Mouse (Mus musculus): Measurements from ENCODE around the gene Xpo6. TPM values are rescaled to one million over a fixed set of nuclear protein-coding genes. Genes with fewer than 3 reads are reported as not detected.

Xpo6 gene
- polyA plus RNA-seq, 1 experiment from 2014 or later, result 60.8 TPM

- Histone ChIP-seq H3K27ac (replicated peaks; ENCODE audit: low read depth, low read length) (no peak overlapping the region), H3K4me3 (ENCODE audit: low read depth, low read length) (no peak overlapping the region), H3K27me3 (ENCODE audit: control insufficient read depth, insufficient read depth, low read length) (peaks cover 3% of the 10 kb centered on the region; the same call in 1 of the 2 replicates), H3K9me3 (replicated peaks; ENCODE audit: control insufficient read depth, low read length) (no peaks in the 10 kb centered on the region), H3K4me2 (ENCODE audit: low read depth, low read length) (no peak overlapping the region), H3K36me3 (replicated peaks; ENCODE audit: control insufficient read depth, insufficient read depth, low read depth, low read length) (no peaks in the 10 kb centered on the region), H3K4me1 (ENCODE audit: control insufficient read depth, insufficient read depth, low read length) (no peaks in the 10 kb centered on the region), H3K9ac (replicated peaks; ENCODE audit: low read length) (no peak overlapping the region)
- WGBS, result 62% methylated on average over 9 of the region's 9 CpGs
- DNase-seq (ENCODE audit: low spot score) (no peak), ATAC-seq (replicated peaks; ENCODE audit: insufficient number of reproducible peaks, low FRiP score, low TSS enrichment, low read depth) (no peak)
These were observed 125.2 kb downstream of the Xpo6 start for GRCm38 (mm10) chr7:126075058-126075457.

GRCm38 (mm10) chr7:126070321-126070720, 130.0 kb downstream of the Xpo6 start:
- no peak for ATAC-seq (replicated peaks; ENCODE audit: insufficient number of reproducible peaks, low FRiP score, low TSS enrichment, low read depth)
- Histone ChIP-seq H3K27ac (replicated peaks; ENCODE audit: low read depth, low read length) (no peak overlapping the region), H3K27me3 (ENCODE audit: control insufficient read depth, insufficient read depth, low read length) (no peaks in the 10 kb centered on the region), H3K4me1 (ENCODE audit: control insufficient read depth, insufficient read depth, low read length) (no peaks in the 10 kb centered on the region), H3K9me3 (replicated peaks; ENCODE audit: control insufficient read depth, low read length) (no peaks in the 10 kb centered on the region), H3K36me3 (replicated peaks; ENCODE audit: control insufficient read depth, insufficient read depth, low read depth, low read length) (no peaks in the 10 kb centered on the region), H3K4me2 (ENCODE audit: low read depth, low read length) (no peak overlapping the region), H3K4me3 (ENCODE audit: low read depth, low read length) (no peak overlapping the region), H3K9ac (replicated peaks; ENCODE audit: low read length) (no peak overlapping the region)
- 92% methylated on average over 4 of the region's 4 CpGs for WGBS
- no peak for DNase-seq (ENCODE audit: low spot score)

DNA sequence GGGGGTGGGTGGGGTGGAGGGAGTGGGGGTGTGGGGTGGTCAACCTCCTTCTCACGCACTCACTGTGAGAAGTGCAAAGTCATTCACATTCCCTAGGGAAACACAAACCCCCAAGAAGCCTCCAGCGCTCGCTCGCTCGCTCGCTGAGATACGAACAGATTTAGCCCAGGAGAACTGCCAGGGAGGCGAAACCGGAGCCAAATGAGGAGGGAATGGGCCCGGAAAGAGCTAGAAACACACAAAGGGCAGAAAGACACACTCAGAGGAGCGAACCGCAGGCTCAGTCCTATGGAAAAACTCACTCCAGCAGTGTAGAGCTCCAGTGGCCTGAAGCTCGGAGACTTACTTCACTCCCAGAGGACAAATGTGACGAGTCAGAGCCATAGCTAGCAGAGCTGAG, 133.5 kb downstream of the Xpo6 start:
- DNase-seq (ENCODE audit: low spot score), result no peak
- Histone ChIP-seq H3K36me3 (replicated peaks; ENCODE audit: control insufficient read depth, insufficient read depth, low read depth, low read length) (no peaks in the 10 kb centered on the region), H3K4me3 (ENCODE audit: low read depth, low read length) (no peak overlapping the region), H3K27ac (replicated peaks; ENCODE audit: low read depth, low read length) (no peak overlapping the region), H3K4me2 (ENCODE audit: low read depth, low read length) (no peak overlapping the region), H3K9ac (replicated peaks; ENCODE audit: low read length) (no peak overlapping the region), H3K9me3 (replicated peaks; ENCODE audit: control insufficient read depth, low read length) (no peaks in the 10 kb centered on the region), H3K27me3 (ENCODE audit: control insufficient read depth, insufficient read depth, low read length) (no peaks in the 10 kb centered on the region), H3K4me1 (ENCODE audit: control insufficient read depth, insufficient read depth, low read length) (no peaks in the 10 kb centered on the region)
- 62% methylated on average over 14 of the region's 14 CpGs for WGBS
- ATAC-seq (replicated peaks; ENCODE audit: insufficient number of reproducible peaks, low FRiP score, low TSS enrichment, low read depth), result no peak

DNA sequence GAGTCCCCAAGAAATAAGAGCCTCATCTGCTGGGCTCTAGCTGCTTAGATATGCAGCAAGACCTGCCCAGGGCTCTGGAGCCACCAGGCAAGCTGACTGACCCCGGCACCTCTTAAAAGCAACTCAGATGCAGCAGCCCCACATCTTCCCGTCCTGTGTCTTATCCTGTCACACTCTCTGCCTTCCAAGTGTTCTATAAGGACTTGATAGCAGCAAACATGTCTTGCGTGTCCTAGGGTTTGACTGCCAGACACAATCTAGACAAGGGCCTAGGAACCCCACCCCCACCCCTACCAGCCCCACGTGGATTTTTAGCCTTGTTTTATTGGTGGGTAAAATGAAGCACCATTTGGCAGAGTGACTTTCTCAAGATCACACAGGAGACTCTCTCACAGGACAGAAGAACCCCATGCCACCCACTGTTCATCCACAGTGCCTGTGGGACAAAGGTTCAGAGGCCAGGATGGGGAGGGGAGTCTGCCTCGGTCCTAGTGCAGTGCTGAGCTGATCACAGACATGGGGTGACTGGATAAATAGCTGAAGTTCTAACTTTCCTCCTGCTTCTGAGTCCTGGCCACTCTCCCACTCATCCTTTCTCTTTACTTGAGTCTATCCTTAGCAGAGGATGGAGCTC, 134.9 kb downstream of the Xpo6 start:
- WGBS, result 76% methylated on average over 5 of the region's 5 CpGs
- DNase-seq (ENCODE audit: low spot score), result no peak
- Histone ChIP-seq H3K4me3 (ENCODE audit: low read depth, low read length) (no peak overlapping the region), H3K4me2 (ENCODE audit: low read depth, low read length) (no peak overlapping the region), H3K27me3 (ENCODE audit: control insufficient read depth, insufficient read depth, low read length) (no peaks in the 10 kb centered on the region), H3K4me1 (ENCODE audit: control insufficient read depth, insufficient read depth, low read length) (no peaks in the 10 kb centered on the region), H3K9ac (replicated peaks; ENCODE audit: low read length) (no peak overlapping the region), H3K36me3 (replicated peaks; ENCODE audit: control insufficient read depth, insufficient read depth, low read depth, low read length) (no peaks in the 10 kb centered on the region), H3K9me3 (replicated peaks; ENCODE audit: control insufficient read depth, low read length) (no peaks in the 10 kb centered on the region), H3K27ac (replicated peaks; ENCODE audit: low read depth, low read length) (no peak overlapping the region)
- ATAC-seq (replicated peaks; ENCODE audit: insufficient number of reproducible peaks, low FRiP score, low TSS enrichment, low read depth), result no peak

GRCm38 (mm10) chr7:126062228-126062627, 138.1 kb downstream of the Xpo6 start:
- no peak overlapping the region for H3K4me3 ChIP-seq (ENCODE audit: low read depth, low read length)
- no peaks in the 10 kb centered on the region for H3K27me3 ChIP-seq (ENCODE audit: control insufficient read depth, insufficient read depth, low read length)
- no peaks in the 10 kb centered on the region for H3K9me3 ChIP-seq (replicated peaks; ENCODE audit: control insufficient read depth, low read length)
- H3K9ac ChIP-seq (replicated peaks; ENCODE audit: low read length), result no peak overlapping the region
- H3K36me3 ChIP-seq (replicated peaks; ENCODE audit: control insufficient read depth, insufficient read depth, low read depth, low read length), result no peaks in the 10 kb centered on the region
- no peak for DNase-seq (ENCODE audit: low spot score)
- no peak overlapping the region for H3K27ac ChIP-seq (replicated peaks; ENCODE audit: low read depth, low read length)
- H3K4me1 ChIP-seq (ENCODE audit: control insufficient read depth, insufficient read depth, low read length), result no peaks in the 10 kb centered on the region
- no peak overlapping the region for H3K4me2 ChIP-seq (ENCODE audit: low read depth, low read length)
- ATAC-seq (replicated peaks; ENCODE audit: insufficient number of reproducible peaks, low FRiP score, low TSS enrichment, low read depth), result no peak
- WGBS, result 66% methylated on average over 4 of the region's 4 CpGs

GRCm38 (mm10) chr7:126058918-126059317, 141.4 kb downstream of the Xpo6 start:
- DNase-seq (ENCODE audit: low spot score) (no peak), ATAC-seq (replicated peaks; ENCODE audit: insufficient number of reproducible peaks, low FRiP score, low TSS enrichment, low read depth) (no peak)
- Histone ChIP-seq H3K4me1 (ENCODE audit: control insufficient read depth, insufficient read depth, low read length) (no peaks in the 10 kb centered on the region), H3K4me2 (ENCODE audit: low read depth, low read length) (no peak overlapping the region), H3K36me3 (replicated peaks; ENCODE audit: control insufficient read depth, insufficient read depth, low read depth, low read length) (no peaks in the 10 kb centered on the region), H3K27me3 (ENCODE audit: control insufficient read depth, insufficient read depth, low read length) (no peaks in the 10 kb centered on the region), H3K9ac (replicated peaks; ENCODE audit: low read length) (no peak overlapping the region), H3K27ac (replicated peaks; ENCODE audit: low read depth, low read length) (no peak overlapping the region), H3K9me3 (replicated peaks; ENCODE audit: control insufficient read depth, low read length) (no peaks in the 10 kb centered on the region), H3K4me3 (ENCODE audit: low read depth, low read length) (no peak overlapping the region)
- 76% methylated on average over 7 of the region's 7 CpGs for WGBS

GRCm38 (mm10) chr7:126057332-126057914, 142.9 kb downstream of the Xpo6 start:
- DNase-seq (ENCODE audit: low spot score), result no peak
- H3K9ac ChIP-seq (replicated peaks; ENCODE audit: low read length), result no peak overlapping the region
- H3K27me3 ChIP-seq (ENCODE audit: control insufficient read depth, insufficient read depth, low read length), result no peaks in the 10 kb centered on the region
- no peaks in the 10 kb centered on the region for H3K36me3 ChIP-seq (replicated peaks; ENCODE audit: control insufficient read depth, insufficient read depth, low read depth, low read length)
- no peaks in the 10 kb centered on the region for H3K9me3 ChIP-seq (replicated peaks; ENCODE audit: control insufficient read depth, low read length)
- no peak overlapping the region for H3K27ac ChIP-seq (replicated peaks; ENCODE audit: low read depth, low read length)
- no peak for ATAC-seq (replicated peaks; ENCODE audit: insufficient number of reproducible peaks, low FRiP score, low TSS enrichment, low read depth)
- 74% methylated on average over 10 of the region's 10 CpGs for WGBS
- no peak overlapping the region for H3K4me2 ChIP-seq (ENCODE audit: low read depth, low read length)
- H3K4me3 ChIP-seq (ENCODE audit: low read depth, low read length), result no peak overlapping the region
- H3K4me1 ChIP-seq (ENCODE audit: control insufficient read depth, insufficient read depth, low read length), result no peaks in the 10 kb centered on the region

DNA sequence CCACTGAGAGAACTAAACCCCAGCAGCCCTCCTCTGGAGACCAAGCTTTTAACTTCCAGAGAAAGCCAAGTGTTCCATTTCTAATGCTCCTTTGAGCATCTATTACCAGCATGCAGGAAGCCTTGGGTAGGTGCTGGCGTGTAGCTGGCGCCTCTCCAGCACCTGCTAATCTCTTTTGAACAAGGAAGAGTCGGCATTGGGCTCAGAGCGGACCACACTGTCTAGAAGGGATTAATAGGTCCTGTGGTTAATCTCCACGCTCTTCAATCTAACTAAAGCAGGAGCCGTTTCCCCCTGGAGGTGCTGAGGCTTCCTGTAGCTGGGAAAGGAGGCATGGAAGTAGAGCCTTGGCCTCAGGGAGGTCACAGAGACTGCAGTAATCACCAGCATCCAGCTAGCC, 145.7 kb downstream of the Xpo6 start:
- H3K4me3 ChIP-seq (ENCODE audit: low read depth, low read length), result no peak overlapping the region
- ATAC-seq (replicated peaks; ENCODE audit: insufficient number of reproducible peaks, low FRiP score, low TSS enrichment, low read depth) (no peak), DNase-seq (ENCODE audit: low spot score) (no peak)
- no peaks in the 10 kb centered on the region for H3K36me3 ChIP-seq (replicated peaks; ENCODE audit: control insufficient read depth, insufficient read depth, low read depth, low read length)
- 56% methylated on average over 6 of the region's 6 CpGs for WGBS
- no peaks in the 10 kb centered on the region for H3K9me3 ChIP-seq (replicated peaks; ENCODE audit: control insufficient read depth, low read length)
- H3K4me1 ChIP-seq (ENCODE audit: control insufficient read depth, insufficient read depth, low read length), result no peaks in the 10 kb centered on the region
- H3K27ac ChIP-seq (replicated peaks; ENCODE audit: low read depth, low read length), result no peak overlapping the region
- H3K9ac ChIP-seq (replicated peaks; ENCODE audit: low read length), result no peak overlapping the region
- no peaks in the 10 kb centered on the region for H3K27me3 ChIP-seq (ENCODE audit: control insufficient read depth, insufficient read depth, low read length)
- H3K4me2 ChIP-seq (ENCODE audit: low read depth, low read length), result no peak overlapping the region
